Mouse (Mus musculus) forebrain, embryonic 10.5 days (tissue): ENCODE data around the gene Gpha2. TPM values are rescaled to one million over a fixed set of nuclear protein-coding genes. Genes with fewer than 3 reads are reported as not detected.
A peak's percentile ranks its signal among the peaks of the same experiment; 100 is the strongest.

Experiments
- DNase-seq: peaks from one replicate; pipeline ENCODE4 v3.0.0-alpha.2; 2017; ENCODE audit warnings: low spot score; ENCODE audit errors: extremely low spot score
- H3K27ac ChIP-seq: fragments of 300-500 bp; sonication (generic); 2 replicates; pipeline ENCODE4 v1.5.1; 2016; ENCODE audit warnings: mild to moderate bottlenecking
- H3K27me3 ChIP-seq: fragments of 300-500 bp; sonication (generic); 2 replicates; pipeline ENCODE4 v1.6.1; 2016; ENCODE audit warnings: mild to moderate bottlenecking; ENCODE audit not compliant: poor library complexity, severe bottlenecking
- H3K36me3 ChIP-seq: fragments of 300-500 bp; sonication (generic); replicated peaks from 2 replicates; pipeline ENCODE4 v1.6.1; 2016; ENCODE audit warnings: mild to moderate bottlenecking, moderate library complexity
- H3K4me1 ChIP-seq: fragments of 300-500 bp; sonication (generic); 2 replicates; pipeline ENCODE4 v1.6.1; 2016
- H3K4me3 ChIP-seq: fragments of 300-500 bp; sonication (generic); 2 replicates; pipeline ENCODE4 v1.5.1; 2016; ENCODE audit warnings: mild to moderate bottlenecking, moderate library complexity
- H3K9me3 ChIP-seq: fragments of 300-500 bp; sonication (generic); 2 replicates; pipeline ENCODE4 v1.6.1; 2016; ENCODE audit warnings: mild to moderate bottlenecking, moderate library complexity
- WGBS: fragments of 180-500 bp; shearing (Covaris S2); methylation state at CpG from one replicate; pipeline ENCODE4 v1.1.7; 2016; 5-methylcytosine and 5-hydroxymethylcytosine counted together
- polyA plus RNA-seq: library from polyadenylated mRNA; unstranded; fragments of >200 nt; fragmentation: Nextera tagmentation; extraction: Ambion mirVana; gene quantifications from 2 replicates; pipeline ENCODE4 v1.2.1, GENCODE M21; 2016

Gpha2 gene
- polyA plus RNA-seq, 1 experiment from 2014 or later: 0.58 TPM

DNA sequence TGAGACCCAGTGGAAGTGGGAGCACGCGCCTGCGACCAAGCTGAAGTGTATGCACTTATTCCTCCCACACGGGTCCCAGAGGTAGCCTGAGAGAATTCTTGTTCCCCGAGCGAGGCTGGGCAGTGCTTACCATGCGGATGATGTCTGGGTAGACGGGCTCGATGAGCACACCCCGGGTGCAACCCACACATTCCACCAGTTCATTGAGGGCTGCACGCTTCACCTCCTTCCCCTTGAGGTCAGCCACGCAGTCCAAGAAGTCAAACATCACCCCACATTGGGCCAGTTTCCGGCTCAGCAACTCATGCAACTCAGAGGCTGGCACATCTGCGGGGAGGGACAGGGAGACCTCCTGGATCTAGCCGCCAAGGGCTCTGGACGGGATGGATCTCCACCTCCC is 7.5 kb downstream of the Gpha2 start:
- no peaks in the 10 kb centered on the region for H3K27me3 ChIP-seq
- H3K9me3 ChIP-seq: no peaks in the 10 kb centered on the region
- 89% methylated on average over 16 of the region's 16 CpGs for WGBS
- peak overlapping the region; percentile 89; the same call in 1 of the 2 replicates for H3K4me3 ChIP-seq
- H3K27ac ChIP-seq: no peak overlapping the region
- peaks cover 44% of the 10 kb centered on the region for H3K36me3 ChIP-seq
- peaks cover 26% of the 10 kb centered on the region for H3K4me1 ChIP-seq
- DNase-seq: no peak

DNA sequence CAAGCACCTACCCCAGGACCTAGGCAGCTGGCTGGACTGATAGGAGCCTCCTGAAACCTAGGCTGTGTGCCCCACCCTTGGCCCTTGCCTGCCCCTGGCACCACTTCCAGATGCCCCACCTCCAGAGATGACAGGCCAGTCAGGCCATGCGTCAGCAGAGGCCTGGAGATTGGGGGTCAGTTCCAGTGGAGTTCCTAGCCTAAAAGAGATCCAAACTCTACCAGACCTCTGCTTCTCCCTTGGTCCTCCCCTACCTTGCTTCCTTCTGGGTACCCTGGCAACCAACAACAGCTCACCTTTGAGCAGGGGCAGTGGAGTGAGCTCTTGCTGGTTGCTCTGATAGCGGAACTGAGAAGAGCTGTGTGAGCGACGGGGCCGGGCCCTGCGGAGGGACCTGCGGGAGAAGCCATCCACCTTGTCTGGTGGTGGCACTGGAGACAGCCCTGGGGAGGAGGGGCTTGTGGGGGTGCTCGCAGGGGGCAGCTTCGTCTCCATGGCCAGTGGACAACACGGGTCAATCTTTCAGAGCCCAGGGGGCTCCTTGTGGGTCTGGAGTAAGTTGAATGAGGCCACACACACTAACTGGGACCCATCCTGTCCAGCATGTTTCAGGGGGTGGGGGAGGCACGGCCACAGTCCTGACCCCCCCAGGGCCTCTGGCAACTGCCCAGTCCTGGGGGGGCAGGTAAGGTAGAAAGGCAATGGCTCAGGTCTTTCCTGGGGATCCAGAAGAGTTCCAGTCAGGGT is 8.3 kb downstream of the Gpha2 start:
- peaks cover 35% of the 10 kb centered on the region for H3K36me3 ChIP-seq
- H3K27ac ChIP-seq: peak overlapping the region; percentile 93; the same call in 1 of the 2 replicates
- peaks cover 26% of the 10 kb centered on the region for H3K4me1 ChIP-seq
- H3K4me3 ChIP-seq: peak overlapping the region; percentile 89
- no peaks in the 10 kb centered on the region for H3K9me3 ChIP-seq
- no peaks in the 10 kb centered on the region for H3K27me3 ChIP-seq
- DNase-seq: no peak
- WGBS: 68% methylated on average over 11 of the region's 11 CpGs

DNA sequence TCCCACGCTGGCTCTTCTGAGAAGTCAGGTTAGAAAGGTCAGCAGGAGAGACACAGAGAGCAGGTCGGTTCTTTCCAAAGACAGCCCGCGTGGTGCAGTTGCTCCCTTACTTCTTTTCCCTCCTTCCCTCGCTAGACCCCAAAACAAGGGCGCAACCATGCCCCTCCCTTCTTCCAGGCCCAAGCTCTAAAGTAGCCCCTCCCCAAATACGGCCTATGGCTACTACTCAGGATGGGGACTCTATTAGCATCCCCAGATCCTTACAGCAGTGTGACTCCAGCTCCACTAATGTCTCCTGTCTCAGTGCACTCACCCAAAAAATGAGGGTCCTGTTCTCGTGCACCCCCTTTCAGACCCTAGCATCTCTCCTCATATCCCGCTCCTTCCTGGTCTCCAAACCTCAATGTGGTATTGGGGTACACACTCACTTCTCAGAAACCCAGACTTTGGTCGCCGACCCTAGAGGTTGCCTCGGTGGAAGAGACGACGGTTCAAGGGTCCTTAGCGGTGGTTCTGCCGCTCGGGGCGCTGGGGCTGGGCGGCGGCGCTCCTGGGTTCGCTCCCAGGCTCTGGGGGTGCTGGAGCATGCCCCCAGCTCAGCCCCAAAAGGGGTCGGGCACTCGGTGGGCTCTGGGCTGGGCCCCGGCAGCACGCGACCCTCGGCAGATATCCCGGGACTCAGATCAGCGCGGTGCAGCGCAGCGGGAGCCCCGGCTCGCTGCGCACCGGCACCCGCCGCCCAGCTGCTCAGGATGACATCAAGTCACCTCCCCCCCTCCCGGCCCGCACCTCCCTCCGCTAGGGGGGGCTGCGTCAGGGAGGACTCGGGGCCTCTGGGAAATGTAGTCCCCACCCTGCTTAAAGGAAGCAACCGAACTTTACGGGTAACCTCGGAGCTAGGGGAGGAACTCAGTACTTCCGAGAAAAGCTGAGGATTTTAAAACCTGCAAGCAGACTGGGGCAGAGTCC is 9.2 kb downstream of the Gpha2 start, which contains the start of gene Ppp2r5b:
TSS of gene Ppp2r5b (minus strand) at position 789 of the 969 bp plus-strand sequence.
- peak within 1 kb of the TSS; percentile 89 for H3K4me3 ChIP-seq
- peak within 1 kb of the TSS; percentile 93 for H3K27ac ChIP-seq
- peak; percentile 88 for DNase-seq
- 2% methylated on average over 48 of the region's 48 CpGs for WGBS
- H3K4me1 ChIP-seq: peaks cover 26% of the 10 kb centered on the region
- no peaks in the 10 kb centered on the region for H3K9me3 ChIP-seq
- H3K27me3 ChIP-seq: no peaks in the 10 kb centered on the region
- peaks cover 26% of the 10 kb centered on the region for H3K36me3 ChIP-seq

GRCm38 (mm10) chr19:6236053-6236441 is 9.9 kb downstream of the Gpha2 start:
- H3K9me3 ChIP-seq: no peaks in the 10 kb centered on the region
- under 1% methylated on average over 9 of the region's 9 CpGs for WGBS
- DNase-seq: peak; percentile 91

GRCm38 (mm10) chr19:6236842-6237241 is 10.7 kb downstream of the Gpha2 start:
- Histone ChIP-seq H3K4me3 (peak overlapping the region; percentile 89; the same call in 1 of the 2 replicates), H3K27ac (peak overlapping the region; percentile 93), H3K36me3 (peaks cover 13% of the 10 kb centered on the region), H3K9me3 (no peaks in the 10 kb centered on the region), H3K27me3 (no peaks in the 10 kb centered on the region), H3K4me1 (peaks cover 34% of the 10 kb centered on the region)
- WGBS: 72% methylated on average over 7 of the region's 7 CpGs
- DNase-seq: no peak

More at GRCm38 (mm10) chr19:6236053-6236441, 9.9 kb downstream of the Gpha2 start:
- Histone ChIP-seq H3K4me1 (peaks cover 32% of the 10 kb centered on the region), H3K4me3 (peak overlapping the region; percentile 89), H3K36me3 (peaks cover 20% of the 10 kb centered on the region), H3K27me3 (no peaks in the 10 kb centered on the region), H3K27ac (peak overlapping the region; percentile 93)

GRCm38 (mm10) chr19:6238740-6239139 is 12.6 kb downstream of the Gpha2 start:
- Histone ChIP-seq H3K27ac (no peak overlapping the region), H3K36me3 (peaks cover under 1% of the 10 kb centered on the region; the same call in 1 of the 2 replicates), H3K4me3 (no peak overlapping the region), H3K27me3 (no peaks in the 10 kb centered on the region), H3K9me3 (no peaks in the 10 kb centered on the region), H3K4me1 (peaks cover 46% of the 10 kb centered on the region)
- no peak for DNase-seq

DNA sequence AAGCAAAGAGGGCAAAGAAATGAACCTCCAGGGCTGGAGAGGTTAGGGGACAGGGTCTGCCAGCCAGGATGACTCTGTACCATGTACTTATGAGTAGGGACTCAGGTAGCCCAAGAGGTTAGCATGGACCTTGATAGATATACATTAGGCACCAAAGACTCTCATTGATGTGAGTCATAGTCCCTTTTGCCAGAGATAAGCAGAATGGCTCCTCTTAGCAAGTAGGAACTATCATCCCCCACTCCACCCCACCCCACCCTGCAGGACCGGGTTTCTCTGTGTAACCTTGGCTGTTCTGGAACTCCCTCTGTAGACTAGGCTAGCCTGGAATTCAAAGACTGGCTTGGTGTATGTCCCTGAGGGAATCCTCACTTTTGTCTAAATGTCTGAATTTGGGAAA is 14.0 kb downstream of the Gpha2 start:
- peaks cover 34% of the 10 kb centered on the region for H3K4me1 ChIP-seq
- no peaks in the 10 kb centered on the region for H3K9me3 ChIP-seq
- H3K27me3 ChIP-seq: no peaks in the 10 kb centered on the region
- no peak overlapping the region for H3K4me3 ChIP-seq
- 68% methylated on average over 1 of the region's 1 CpGs for WGBS
- no peak for DNase-seq
- peaks cover 10% of the 10 kb centered on the region for H3K36me3 ChIP-seq
- no peak overlapping the region; the same call in 1 of the 2 replicates for H3K27ac ChIP-seq

DNA sequence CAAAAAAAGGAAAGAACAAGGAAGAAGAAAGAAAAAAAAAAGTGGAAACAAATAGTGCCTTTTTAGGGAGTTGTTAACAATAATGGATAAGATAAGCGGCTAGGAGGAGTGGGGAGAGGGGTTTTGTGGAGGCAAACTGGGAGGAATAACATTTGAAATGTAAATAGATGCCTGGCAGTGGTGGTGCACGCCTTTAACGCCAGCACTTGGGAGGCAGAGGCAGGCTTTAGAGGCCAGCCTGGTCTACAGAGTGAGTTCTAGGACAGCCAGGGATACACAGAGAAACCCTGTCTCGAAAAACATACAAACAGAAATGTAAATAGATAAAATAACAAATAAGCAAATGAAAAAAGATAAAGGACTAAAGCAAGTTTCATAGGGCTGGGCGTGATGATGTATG is 14.5 kb downstream of the Gpha2 start:
- peaks cover 16% of the 10 kb centered on the region for H3K36me3 ChIP-seq
- no peaks in the 10 kb centered on the region for H3K27me3 ChIP-seq
- DNase-seq: no peak
- peak overlapping the region; percentile 87 for H3K27ac ChIP-seq
- H3K4me1 ChIP-seq: peaks cover 30% of the 10 kb centered on the region
- H3K9me3 ChIP-seq: no peaks in the 10 kb centered on the region
- peak overlapping the region; percentile 92; the same call in 1 of the 2 replicates for H3K4me3 ChIP-seq
- WGBS: 44% methylated on average over 5 of the region's 5 CpGs

GRCm38 (mm10) chr19:6241274-6242107 is 15.3 kb downstream of the Gpha2 start, which contains the start of gene Atg2a:
Atg2a (plus strand) TSS chr19:6241668.
- Histone ChIP-seq H3K4me3 (peak within 1 kb of the TSS; percentile 92), H3K27ac (peak within 1 kb of the TSS; percentile 87), H3K36me3 (peaks cover 24% of the 10 kb centered on the region), H3K9me3 (no peaks in the 10 kb centered on the region), H3K4me1 (peaks cover 22% of the 10 kb centered on the region), H3K27me3 (no peaks in the 10 kb centered on the region)
- DNase-seq: peak; percentile 98
- under 1% methylated on average over 55 of the region's 55 CpGs for WGBS

GRCm38 (mm10) chr19:6242281-6242680 is 16.1 kb downstream of the Gpha2 start:
- 3% methylated on average over 4 of the region's 4 CpGs for WGBS
- DNase-seq: no peak
- H3K4me3 ChIP-seq: peak overlapping the region; percentile 92
- H3K27me3 ChIP-seq: no peaks in the 10 kb centered on the region
- H3K36me3 ChIP-seq: peaks cover 32% of the 10 kb centered on the region
- H3K9me3 ChIP-seq: no peaks in the 10 kb centered on the region
- H3K4me1 ChIP-seq: peaks cover 20% of the 10 kb centered on the region
- H3K27ac ChIP-seq: peak overlapping the region; percentile 87

DNA sequence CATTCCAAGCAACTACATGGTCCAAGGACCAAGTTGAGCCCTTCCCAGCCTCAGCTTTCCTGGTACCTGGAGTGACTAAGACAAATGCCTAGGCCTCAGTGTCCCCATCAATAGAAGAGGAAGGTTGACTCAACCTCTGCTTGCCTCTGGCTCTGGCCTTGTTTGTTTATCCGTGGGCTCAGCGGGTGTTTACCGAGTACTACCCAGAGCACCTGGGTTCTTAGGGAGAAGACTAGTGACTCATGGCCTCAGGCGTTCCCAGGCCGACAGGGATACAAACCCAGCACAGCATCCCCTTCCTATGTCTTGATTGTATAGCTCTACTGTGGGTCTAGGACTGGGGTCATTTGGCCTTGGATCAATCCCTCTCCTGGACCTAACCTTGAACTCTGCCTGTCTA is 17.0 kb downstream of the Gpha2 start:
- 84% methylated on average over 5 of the region's 5 CpGs for WGBS
- H3K4me1 ChIP-seq: peaks cover 20% of the 10 kb centered on the region
- no peak overlapping the region for H3K27ac ChIP-seq
- peak overlapping the region; percentile 92 for H3K4me3 ChIP-seq
- no peaks in the 10 kb centered on the region for H3K27me3 ChIP-seq
- DNase-seq: no peak
- H3K36me3 ChIP-seq: peaks cover 41% of the 10 kb centered on the region
- no peaks in the 10 kb centered on the region for H3K9me3 ChIP-seq

DNA sequence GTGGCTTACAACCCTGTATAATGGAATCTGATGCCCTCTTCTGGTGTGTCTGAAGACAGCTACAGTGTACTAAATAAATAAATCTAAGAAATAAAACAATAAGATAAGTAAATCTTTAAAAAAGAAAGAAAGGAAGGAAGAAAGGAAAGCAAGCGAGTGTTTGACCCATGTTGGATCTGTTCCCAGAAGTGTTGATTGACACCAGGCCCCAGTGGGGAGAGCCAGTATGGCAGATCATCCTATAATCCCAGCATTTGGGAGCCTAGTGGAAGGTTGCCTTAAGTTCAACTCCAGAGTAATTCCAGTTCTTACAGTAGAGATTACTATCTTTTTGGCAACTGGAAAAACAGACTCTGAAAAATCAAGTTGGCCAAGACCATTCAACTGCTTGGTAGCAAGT is 19.6 kb downstream of the Gpha2 start:
- Histone ChIP-seq H3K4me1 (peaks cover 16% of the 10 kb centered on the region), H3K9me3 (no peaks in the 10 kb centered on the region), H3K27ac (no peak overlapping the region), H3K27me3 (no peaks in the 10 kb centered on the region), H3K4me3 (no peak overlapping the region), H3K36me3 (peaks cover 64% of the 10 kb centered on the region)
- WGBS: 86% methylated on average over 1 of the region's 1 CpGs
- no peak for DNase-seq
